Mouse (Mus musculus) neural tube, embryonic 11.5 days (tissue): ENCODE data around the gene Epb41l5. TPM values are rescaled to one million over a fixed set of nuclear protein-coding genes. Genes with fewer than 3 reads are reported as not detected.

Experiments
- ATAC-seq: fragments of 200-750 bp; cut with Nextera tagmentation; 2 replicates; pipeline ENCODE4 v1.8.0; 2017; ENCODE audit warnings: moderate number of reproducible peaks, mild to moderate bottlenecking, moderate TSS enrichment, moderate library complexity; ENCODE audit not compliant: insufficient read depth, low FRiP score, low TSS enrichment
- DNase-seq: peaks from one replicate; pipeline ENCODE4 v3.0.0-alpha.2; 2015; ENCODE audit warnings: low spot score
- H3K27ac ChIP-seq: fragments of 300-500 bp; sonication (generic); 2 replicates; pipeline ENCODE4 v1.5.1; 2014; ENCODE audit warnings: low read depth, mild to moderate bottlenecking, low read length
- H3K27me3 ChIP-seq: fragments of 300-500 bp; sonication (generic); 2 replicates; pipeline ENCODE4 v1.6.1; 2014; ENCODE audit warnings: mild to moderate bottlenecking, low read length, mixed read lengths; ENCODE audit not compliant: control insufficient read depth, insufficient read depth
- H3K36me3 ChIP-seq: fragments of 300-500 bp; sonication (generic); 2 replicates; pipeline ENCODE4 v1.6.1; 2014; ENCODE audit warnings: mild to moderate bottlenecking, low read length, moderate library complexity, mixed read lengths; ENCODE audit not compliant: control insufficient read depth, insufficient read depth
- H3K4me1 ChIP-seq: fragments of 300-500 bp; sonication (generic); 2 replicates; pipeline ENCODE4 v1.6.1; 2014; ENCODE audit warnings: low read length, mixed read lengths; ENCODE audit not compliant: control insufficient read depth, insufficient read depth
- H3K4me2 ChIP-seq: fragments of 300-500 bp; sonication (generic); 2 replicates; pipeline ENCODE4 v1.6.1; 2014; ENCODE audit warnings: low read depth, mild to moderate bottlenecking, moderate library complexity
- H3K4me3 ChIP-seq: fragments of 300-500 bp; sonication (generic); 2 replicates; pipeline ENCODE4 v1.5.1; 2014; ENCODE audit warnings: low read depth, low read length
- H3K9ac ChIP-seq: fragments of 300-500 bp; sonication (generic); 2 replicates; pipeline ENCODE4 v1.6.1; 2014; ENCODE audit warnings: mild to moderate bottlenecking, low read length
- H3K9me3 ChIP-seq: fragments of 300-500 bp; sonication (generic); 2 replicates; pipeline ENCODE4 v1.6.1; 2016; ENCODE audit warnings: low read length; ENCODE audit not compliant: control insufficient read depth
- WGBS: fragments of 180-500 bp; shearing (Covaris S2); extraction: QIAGEN DNeasy Blood & Tissue Kit; methylation state at CpG from one replicate; pipeline ENCODE4 v1.1.7; 2014; 5-methylcytosine and 5-hydroxymethylcytosine counted together
- polyA plus RNA-seq: library from polyadenylated mRNA; unstranded; fragments of >200 nt; fragmentation: Nextera tagmentation; extraction: Ambion mirVana; gene quantifications from 2 replicates; pipeline ENCODE4 v1.2.1, GENCODE M21; 2014

The Epb41l5 gene
- polyA plus RNA-seq, 1 experiment from 2014 or later = 33.3 TPM

GRCm38 (mm10) chr1:119521681-119522080 is 127.1 kb downstream of the Epb41l5 start:
- no peak overlapping the region for H3K27ac ChIP-seq
- 86% methylated on average over 7 of the region's 7 CpGs for WGBS
- no peak for ATAC-seq

GRCm38 (mm10) chr1:119521029-119521428 is 127.8 kb downstream of the Epb41l5 start:
- H3K4me1 ChIP-seq = peaks cover 9% of the 10 kb centered on the region
- no peak overlapping the region for H3K4me3 ChIP-seq
- DNase-seq (no peak), ATAC-seq (no peak)
- H3K27ac ChIP-seq = no peak overlapping the region
- H3K9ac ChIP-seq = no peak overlapping the region
- 45% methylated on average over 2 of the region's 2 CpGs for WGBS
- no peaks in the 10 kb centered on the region for H3K27me3 ChIP-seq
- H3K9me3 ChIP-seq = no peaks in the 10 kb centered on the region
- H3K36me3 ChIP-seq = no peaks in the 10 kb centered on the region
- no peak overlapping the region for H3K4me2 ChIP-seq

More at GRCm38 (mm10) chr1:119521681-119522080, 127.1 kb downstream of the Epb41l5 start:
- H3K4me3 ChIP-seq = no peak overlapping the region
- no peaks in the 10 kb centered on the region for H3K9me3 ChIP-seq
- H3K9ac ChIP-seq = no peak overlapping the region
- H3K4me2 ChIP-seq = no peak overlapping the region
- no peaks in the 10 kb centered on the region for H3K36me3 ChIP-seq
- H3K4me1 ChIP-seq = peaks cover 11% of the 10 kb centered on the region
- H3K27me3 ChIP-seq = no peaks in the 10 kb centered on the region
- DNase-seq = no peak

GRCm38 (mm10) chr1:119519286-119519685 is 129.5 kb downstream of the Epb41l5 start:
- Histone ChIP-seq H3K27me3 (no peaks in the 10 kb centered on the region), H3K9ac (no peak overlapping the region), H3K4me1 (no peaks in the 10 kb centered on the region), H3K4me2 (no peak overlapping the region), H3K4me3 (no peak overlapping the region), H3K27ac (no peak overlapping the region), H3K36me3 (no peaks in the 10 kb centered on the region), H3K9me3 (no peaks in the 10 kb centered on the region)
- DNase-seq (no peak), ATAC-seq (no peak)
- WGBS = 85% methylated on average over 6 of the region's 6 CpGs

- H3K27ac ChIP-seq = no peak overlapping the region
- DNase-seq (no peak), ATAC-seq (no peak)
- no peaks in the 10 kb centered on the region for H3K9me3 ChIP-seq
- no peaks in the 10 kb centered on the region for H3K4me1 ChIP-seq
- no peak overlapping the region for H3K9ac ChIP-seq
- no peaks in the 10 kb centered on the region for H3K27me3 ChIP-seq
- H3K4me2 ChIP-seq = no peak overlapping the region
- no peak overlapping the region for H3K4me3 ChIP-seq
- no peaks in the 10 kb centered on the region for H3K36me3 ChIP-seq
Observed at GRCm38 (mm10) chr1:119518786-119519185, 130.0 kb downstream of the Epb41l5 start.

- DNase-seq = no peak
- no peak overlapping the region for H3K4me3 ChIP-seq
- no peaks in the 10 kb centered on the region for H3K27me3 ChIP-seq
- no peaks in the 10 kb centered on the region for H3K36me3 ChIP-seq
- no peaks in the 10 kb centered on the region for H3K4me1 ChIP-seq
- H3K4me2 ChIP-seq = no peak overlapping the region
- no peak overlapping the region for H3K27ac ChIP-seq
- 82% methylated on average over 7 of the region's 7 CpGs for WGBS
- H3K9me3 ChIP-seq = no peaks in the 10 kb centered on the region
- H3K9ac ChIP-seq = no peak overlapping the region
- no peak for ATAC-seq
Observed at GRCm38 (mm10) chr1:119518060-119518459, 130.7 kb downstream of the Epb41l5 start.

GRCm38 (mm10) chr1:119510857-119511256 is 137.9 kb downstream of the Epb41l5 start:
- Histone ChIP-seq H3K9me3 (no peaks in the 10 kb centered on the region), H3K4me3 (no peak overlapping the region), H3K4me1 (no peaks in the 10 kb centered on the region), H3K27ac (no peak overlapping the region), H3K4me2 (no peak overlapping the region), H3K27me3 (no peaks in the 10 kb centered on the region), H3K36me3 (no peaks in the 10 kb centered on the region), H3K9ac (no peak overlapping the region)
- DNase-seq (no peak), ATAC-seq (no peak)
- WGBS = 74% methylated on average over 8 of the region's 8 CpGs

GRCm38 (mm10) chr1:119510409-119510808 is 138.4 kb downstream of the Epb41l5 start:
- Histone ChIP-seq H3K9me3 (no peaks in the 10 kb centered on the region), H3K4me2 (no peak overlapping the region), H3K9ac (no peak overlapping the region), H3K4me1 (no peaks in the 10 kb centered on the region), H3K36me3 (no peaks in the 10 kb centered on the region), H3K4me3 (no peak overlapping the region), H3K27me3 (no peaks in the 10 kb centered on the region), H3K27ac (no peak overlapping the region)
- ATAC-seq (no peak), DNase-seq (no peak)
- WGBS = 72% methylated on average over 9 of the region's 9 CpGs

GRCm38 (mm10) chr1:119509474-119509873 is 139.3 kb downstream of the Epb41l5 start:
- H3K4me3 ChIP-seq = no peak overlapping the region
- no peak overlapping the region for H3K4me2 ChIP-seq
- DNase-seq (no peak), ATAC-seq (no peak)
- H3K9me3 ChIP-seq = no peaks in the 10 kb centered on the region
- peaks cover 3% of the 10 kb centered on the region; the same call in 1 of the 2 replicates for H3K4me1 ChIP-seq
- H3K27ac ChIP-seq = no peak overlapping the region
- H3K9ac ChIP-seq = no peak overlapping the region
- no peaks in the 10 kb centered on the region for H3K27me3 ChIP-seq
- H3K36me3 ChIP-seq = no peaks in the 10 kb centered on the region
- WGBS = 81% methylated on average over 7 of the region's 7 CpGs

GRCm38 (mm10) chr1:119508548-119508947 is 140.3 kb downstream of the Epb41l5 start:
- H3K9me3 ChIP-seq = no peaks in the 10 kb centered on the region
- H3K4me3 ChIP-seq = no peak overlapping the region
- DNase-seq = no peak
- WGBS = 57% methylated on average over 4 of the region's 4 CpGs
- H3K36me3 ChIP-seq = no peaks in the 10 kb centered on the region
- no peak overlapping the region for H3K27ac ChIP-seq
- no peaks in the 10 kb centered on the region for H3K27me3 ChIP-seq
- H3K4me1 ChIP-seq = peaks cover 3% of the 10 kb centered on the region; the same call in 1 of the 2 replicates
- H3K9ac ChIP-seq = no peak overlapping the region
- H3K4me2 ChIP-seq = no peak overlapping the region
- ATAC-seq = no peak
